Mouse (Mus musculus) heart, postnatal 36 days (tissue): ENCODE measurements at regions not wholly inside any gene's neighbourhood (a gene's known extent, or its start where the extent isn't known, plus 50 kb on each side); places are given as distances from the start of the nearest gene placed in this dataset.

Source experiments
- DNase-seq, 2 experiments: peaks; one replicate each; pipeline ENCODE4 v3.0.0; 2021 to 2022
- intact Hi-C: fragments of 180-260 bp; cut with DNase I; formaldehyde crosslinking; loops from one replicate; pipeline ENCODE4 v1.15.1; 2025

- DNase-seq: peak; percentile 22 to 33
- intact Hi-C loops: no loop called here
These were observed 124.0 kb upstream of the Ubash3b start for GRCm38 (mm10) chr9:41285266-41286144.

GRCm38 (mm10) chr9:41277726-41278125, 116.2 kb upstream of the Ubash3b start:
- DNase-seq: no peak
- intact Hi-C loops: no loop called here

- peak in 1 of 2 experiments; percentile 2 for DNase-seq
- intact Hi-C loops: no loop called here
These were observed 112.4 kb upstream of the Ubash3b start for GRCm38 (mm10) chr9:41273839-41274271.

DNA sequence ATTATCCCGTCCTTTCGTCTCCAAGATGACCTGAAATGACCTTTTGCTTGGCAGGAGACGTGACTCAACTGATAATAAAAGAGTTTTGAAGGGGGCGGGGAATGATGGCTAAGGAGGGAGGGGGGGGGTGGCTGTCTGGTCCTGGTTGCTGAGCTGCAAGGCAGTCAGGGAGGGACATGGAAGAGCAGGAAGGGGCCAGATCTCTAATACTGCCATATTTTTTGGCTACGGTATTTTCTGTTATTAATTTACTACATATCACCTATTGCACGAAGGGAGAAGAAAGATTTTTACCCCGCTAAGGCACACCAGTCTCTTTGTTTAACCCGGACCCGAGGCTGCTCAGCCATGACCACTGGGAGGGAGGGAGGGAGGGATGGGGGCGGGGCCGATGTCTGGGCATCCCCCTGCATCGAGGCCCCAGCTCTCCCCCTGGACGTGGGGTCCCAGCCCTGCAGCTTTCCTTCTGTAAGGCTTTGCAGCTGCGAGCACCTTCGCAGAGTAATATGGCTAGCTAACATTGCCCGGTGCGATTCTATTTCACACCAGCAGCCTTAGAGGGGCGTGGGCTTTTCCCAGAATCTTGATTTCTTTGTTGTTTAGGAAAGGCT, 111.8 kb upstream of the Ubash3b start:
- DNase-seq: peak in 1 of 2 experiments; percentile 11
- intact Hi-C loops: no loop called here

DNA sequence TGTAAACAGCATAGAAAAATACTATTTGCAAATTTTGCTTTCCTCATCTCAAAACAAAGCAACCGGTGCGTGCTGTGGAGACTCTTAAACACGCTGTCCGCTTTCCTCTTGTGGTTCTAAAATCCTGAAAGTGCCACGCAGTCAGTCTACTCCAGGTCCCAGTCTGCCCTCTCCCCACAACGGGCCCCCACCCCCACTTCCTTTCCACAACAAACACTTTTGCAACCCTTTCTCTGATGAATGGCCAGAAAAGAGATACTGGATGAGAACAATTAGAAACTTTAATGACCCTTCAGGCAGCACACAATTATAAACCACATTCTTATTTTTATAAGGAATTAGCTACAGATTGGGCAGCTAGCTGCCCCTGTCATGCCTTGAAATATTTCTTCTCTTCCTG, 111.1 kb upstream of the Ubash3b start:
- peak in 1 of 2 experiments; percentile 5 for DNase-seq
- intact Hi-C loops: no loop called here

GRCm38 (mm10) chr9:41268112-41268511, 106.6 kb upstream of the Ubash3b start:
- DNase-seq: no peak
- intact Hi-C loops: no loop called here

- no peak for DNase-seq
- intact Hi-C loops: no loop called here
These were observed 103.0 kb upstream of the Ubash3b start for GRCm38 (mm10) chr9:41264485-41264884.

GRCm38 (mm10) chr9:41257244-41257643, 95.7 kb upstream of the Ubash3b start:
- DNase-seq: no peak
- intact Hi-C loops: no loop called here

DNA sequence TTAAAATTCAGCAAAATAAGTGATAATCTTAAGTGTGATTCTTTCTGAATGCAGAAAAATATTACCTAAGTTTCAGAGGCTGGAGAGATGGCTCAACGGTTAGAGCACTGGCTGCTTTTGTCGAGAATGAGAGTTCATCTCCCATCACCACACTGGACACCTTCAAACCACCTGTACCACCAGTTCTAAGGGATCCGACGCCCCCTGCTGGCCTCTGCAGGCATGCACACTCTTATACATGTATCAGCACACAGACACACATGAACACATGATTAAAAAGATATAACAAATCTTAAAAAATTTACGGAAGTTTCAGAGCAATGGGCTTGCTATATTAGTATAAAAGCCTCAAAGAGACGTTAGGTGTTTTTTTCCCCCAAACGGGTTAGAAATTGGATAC, 80.9 kb upstream of the Ubash3b start:
- intact Hi-C loops: no loop called here
- DNase-seq: no peak

- no peak for DNase-seq
- intact Hi-C loops: no loop called here
These were observed 77.6 kb upstream of the Ubash3b start for GRCm38 (mm10) chr9:41239097-41239451.

DNA sequence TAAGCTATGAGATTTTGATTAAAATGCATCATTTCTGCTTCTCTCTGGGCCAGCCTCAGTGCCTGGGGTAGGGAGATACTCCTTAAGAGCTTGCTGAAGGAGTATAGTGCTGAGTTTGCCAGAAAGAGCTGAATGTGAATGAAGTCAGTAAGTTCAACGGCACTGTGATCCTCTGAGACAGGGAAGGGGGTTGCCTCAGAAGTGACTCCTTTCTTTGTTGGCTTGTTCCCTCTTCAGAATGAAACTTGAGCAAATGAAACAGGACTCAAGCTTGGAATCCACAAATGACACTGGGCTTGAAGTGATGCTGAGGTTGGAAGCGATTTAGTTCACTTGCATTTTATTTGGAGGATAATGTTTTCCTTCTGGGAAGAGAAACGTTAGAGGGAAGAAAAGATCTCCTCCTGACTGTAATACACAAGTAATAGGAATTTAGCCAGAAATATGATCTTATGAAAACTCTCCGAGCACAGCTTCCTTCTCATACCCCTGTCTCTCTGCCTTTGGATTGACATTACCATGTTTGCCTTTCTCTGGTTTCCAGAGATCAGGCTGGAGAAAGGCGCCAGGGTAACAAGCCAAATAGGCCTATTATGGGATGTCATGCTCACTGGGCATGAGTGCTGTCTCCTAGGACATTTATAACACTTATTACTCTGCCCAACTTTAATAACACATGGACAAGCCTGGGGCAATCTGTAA, 77.0 kb upstream of the Ubash3b start:
- intact Hi-C loops: no loop called here
- DNase-seq: no peak

- no peak for DNase-seq
These were observed 75.8 kb upstream of the Ubash3b start for GRCm38 (mm10) chr9:41237265-41237664.

GRCm38 (mm10) chr9:41229225-41229582, 67.7 kb upstream of the Ubash3b start:
- intact Hi-C loops: loop anchor here (1.0 to 10.0 kb wide), 6 partner anchors 98 to 1016 kb away; no protein-coding TSS in a partner anchor
- no peak for DNase-seq

More at GRCm38 (mm10) chr9:41237265-41237664, 75.8 kb upstream of the Ubash3b start:
- intact Hi-C loops: no loop called here

- intact Hi-C loops: loop anchor here (1.0 to 10.0 kb wide), 7 partner anchors 98 to 1016 kb away; no protein-coding TSS in a partner anchor
- DNase-seq: peak; percentile 93 to 94
These were observed 67.1 kb upstream of the Ubash3b start for GRCm38 (mm10) chr9:41228425-41229224.

GRCm38 (mm10) chr9:41223406-41223805, 61.9 kb upstream of the Ubash3b start:
- DNase-seq: no peak
- intact Hi-C loops: loop anchor here (10.0 kb wide), 2 partner anchors 351 to 1021 kb away; no protein-coding TSS in a partner anchor

- DNase-seq: no peak
- intact Hi-C loops: loop anchor here (10.0 kb wide), 2 partner anchors 352 to 1022 kb away; no protein-coding TSS in a partner anchor
These were observed 61.0 kb upstream of the Ubash3b start for GRCm38 (mm10) chr9:41222346-41223015.

- intact Hi-C loops: loop anchor here (10.0 kb wide), 2 partner anchors 354 to 1024 kb away; no protein-coding TSS in a partner anchor
- no peak for DNase-seq
These were observed 59.8 kb upstream of the Ubash3b start for GRCm38 (mm10) chr9:41221110-41221790.

- DNase-seq: no peak
- intact Hi-C loops: loop anchor here (10.0 kb wide), 2 partner anchors 355 to 1025 kb away; no protein-coding TSS in a partner anchor
These were observed 58.7 kb upstream of the Ubash3b start for GRCm38 (mm10) chr9:41220105-41220669.

- no peak for DNase-seq
- intact Hi-C loops: no loop called here
These were observed 57.2 kb upstream of the Ubash3b start for GRCm38 (mm10) chr9:41218702-41219101.
